Mouse (Mus musculus) ovary, postnatal 36 days (tissue): ENCODE data around the gene Olfr704.
"Not testable (repeated sequence)": the region's sequence is repeated elsewhere in the genome, so short reads cannot be mapped to it uniquely, and the experiment has no call there.

Source experiments
- DNase-seq: peaks from one replicate; pipeline ENCODE4 v3.0.0; 2022; ENCODE audit warnings: low spot score, mixed read lengths

The Olfr704 gene

GRCm38 (mm10) chr7:106862885-106863284, at the start of gene Olfr704:
Gene Olfr704 (plus strand): TSS chr7:106863185.
- DNase-seq, result no peak

DNA sequence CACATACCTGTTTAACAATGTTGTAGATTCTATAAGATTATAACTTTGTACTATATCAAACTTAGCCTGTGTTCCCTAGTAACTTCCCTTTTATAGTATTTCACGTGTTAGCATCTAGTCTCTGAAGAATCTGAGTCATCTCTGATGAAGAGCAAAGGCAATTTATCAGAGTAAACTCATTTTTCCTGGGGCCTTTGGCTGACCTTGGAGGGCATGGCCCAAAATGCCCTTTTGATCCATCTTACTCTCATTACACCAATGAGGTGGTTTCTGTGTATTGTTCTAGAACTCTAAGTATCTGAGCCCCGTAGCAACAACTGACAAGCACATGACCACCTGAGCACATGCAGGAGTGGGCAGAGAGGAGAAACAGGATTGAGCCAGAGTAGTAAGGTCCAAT, 49.2 kb upstream of the Olfr704 start, which contains the start of gene Olfr701:
TSS of gene Olfr701 (plus strand) at position 301 of the 400 bp plus-strand sequence.
- no peak for DNase-seq

GRCm38 (mm10) chr7:106815775-106816174, 47.2 kb upstream of the Olfr704 start:
- DNase-seq, result no peak

- DNase-seq, result no peak
Measured at GRCm38 (mm10) chr7:106818414-106818813, 44.6 kb upstream of the Olfr704 start.

GRCm38 (mm10) chr7:106833793-106834192, 29.2 kb upstream of the Olfr704 start, which contains the start of gene Olfr702:
Gene Olfr702 (minus strand): TSS chr7:106833893.
- no peak for DNase-seq

GRCm38 (mm10) chr7:106843060-106843459, 19.9 kb upstream of the Olfr704 start, which contains the start of gene Olfr703:
Gene Olfr703 (plus strand): TSS chr7:106843360.
- no peak for DNase-seq

DNA sequence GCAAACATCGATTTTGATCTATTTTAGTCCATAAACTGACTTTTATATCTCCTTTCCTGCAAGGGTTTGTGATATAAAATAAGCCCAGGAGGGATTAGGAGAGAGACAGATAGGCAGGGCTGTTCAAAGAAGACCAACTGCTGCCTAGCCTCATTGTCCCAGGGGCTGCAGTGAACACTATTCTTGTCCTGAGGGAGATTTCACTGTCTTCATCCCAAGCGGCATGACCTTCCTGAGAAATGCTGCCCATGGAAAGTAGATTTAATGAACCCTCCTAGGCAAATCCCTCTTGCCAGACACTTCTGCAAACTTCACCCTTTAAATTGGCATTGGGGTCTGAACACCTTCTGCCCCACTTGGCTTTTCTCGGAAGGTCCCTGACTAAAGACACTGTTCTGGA, 13.8 kb downstream of the Olfr704 start, which contains the start of gene Olfr705:
TSS of gene Olfr705 (minus strand) at position 101 of the 400 bp plus-strand sequence.
- DNase-seq, result no peak

DNA sequence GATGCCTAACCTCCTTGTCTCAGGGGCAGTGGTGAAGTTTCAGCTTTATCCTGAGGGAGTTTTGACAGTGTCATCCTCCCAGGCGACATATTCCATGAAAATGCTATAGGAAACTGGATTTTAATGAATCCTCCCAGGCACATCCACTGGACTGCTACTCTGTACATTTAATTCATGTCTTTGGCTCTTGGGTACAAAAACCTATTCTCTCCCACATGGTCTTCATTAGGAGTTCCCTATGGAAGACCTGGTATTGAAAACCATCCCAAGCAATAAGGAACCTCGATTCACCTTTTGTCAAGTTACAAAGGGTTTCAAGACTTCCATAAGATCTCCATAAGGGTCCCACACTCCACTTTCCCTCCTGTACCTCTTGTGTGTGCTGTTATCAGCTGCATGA, 25.1 kb downstream of the Olfr704 start, which contains the start of gene Olfr706:
TSS of gene Olfr706 (minus strand) at position 101 of the 400 bp plus-strand sequence.
- no peak for DNase-seq

DNA sequence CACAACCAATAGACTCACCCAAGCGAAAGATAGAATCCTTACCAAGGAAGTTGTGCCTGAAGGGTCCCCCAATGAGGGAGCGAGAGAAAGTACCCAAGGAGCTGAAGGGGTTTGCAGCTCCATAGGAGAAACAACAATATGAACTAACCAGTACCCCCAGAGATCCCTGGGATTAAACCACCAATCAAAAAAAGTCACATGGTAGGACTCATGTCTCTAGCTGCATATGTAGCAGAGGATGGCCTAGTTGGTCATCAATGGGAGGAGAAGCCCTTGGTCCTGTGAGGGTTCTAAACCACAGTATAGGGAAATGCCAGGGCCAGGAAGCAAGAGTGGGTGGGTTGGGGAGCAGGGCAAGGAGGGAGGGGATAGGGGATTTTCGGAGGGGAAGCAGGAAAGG, 38.2 kb downstream of the Olfr704 start, which contains the start of gene Olfr707:
TSS of gene Olfr707 (minus strand) at position 101 of the 400 bp plus-strand sequence.
- not testable (repeated sequence) for DNase-seq

- DNase-seq, result no peak
Measured at GRCm38 (mm10) chr7:106907676-106908075, 44.7 kb downstream of the Olfr704 start, which contains the start of gene Olfr1532-ps1. Gene Olfr1532-ps1 (plus strand): TSS chr7:106908001.
